Mouse (Mus musculus): ENCODE results near the gene Shb.
"Not testable (repeated sequence)": the region's sequence is repeated elsewhere in the genome, so short reads cannot be mapped to it uniquely, and the experiment has no call there.

- TF ChIP-seq CTCF, EP300 (IDR thresholded peaks at IDR 0.05; ENCODE audit: low read depth): not testable (repeated sequence)
Measured at GRCm38 (mm10) chr4:45382133-45382532, 150.1 kb downstream of the Shb start.

All from heart, postnatal 0 days (tissue).